Mouse (Mus musculus) neural tube, embryonic 14.5 days (tissue): ENCODE measurements at regions not wholly inside any gene's neighbourhood (a gene's known extent, or its start where the extent isn't known, plus 50 kb on each side); places are given as distances from the start of the nearest gene placed in this dataset.

ENCODE experiments used
- ATAC-seq: fragments of 200-750 bp; cut with Nextera tagmentation; 2 replicates; pipeline ENCODE4 v1.8.0; 2017; ENCODE audit warnings: low read depth, mild to moderate bottlenecking, moderate TSS enrichment, moderate library complexity
- H3K27ac ChIP-seq: fragments of 300-500 bp; sonication (generic); 2 replicates; pipeline ENCODE4 v1.5.1; 2014; ENCODE audit warnings: low read depth, mild to moderate bottlenecking, control low read depth, low read length, moderate library complexity, mixed read lengths
- H3K27me3 ChIP-seq: fragments of 300-500 bp; sonication (generic); 2 replicates; pipeline ENCODE4 v1.6.1; 2014; ENCODE audit warnings: low read length; ENCODE audit not compliant: control insufficient read depth, insufficient read depth
- H3K36me3 ChIP-seq: fragments of 300-500 bp; sonication (generic); 2 replicates; pipeline ENCODE4 v1.6.1; 2014; ENCODE audit warnings: low read length, mixed read lengths; ENCODE audit not compliant: control insufficient read depth, insufficient read depth
- H3K4me1 ChIP-seq: fragments of 300-500 bp; sonication (generic); 2 replicates; pipeline ENCODE4 v1.6.1; 2014; ENCODE audit warnings: low read length; ENCODE audit not compliant: control insufficient read depth, insufficient read depth
- H3K4me2 ChIP-seq: fragments of 300-500 bp; sonication (generic); 2 replicates; pipeline ENCODE4 v1.6.1; 2014; ENCODE audit warnings: mild to moderate bottlenecking, low read depth, low read length, control low read depth
- H3K4me3 ChIP-seq: fragments of 300-500 bp; sonication (generic); 2 replicates; pipeline ENCODE4 v1.5.1; 2014; ENCODE audit warnings: low read depth, low read length, control low read depth, mixed read lengths
- H3K9ac ChIP-seq: fragments of 300-500 bp; sonication (generic); replicated peaks from 2 replicates; pipeline ENCODE4 v1.6.1; 2014; ENCODE audit warnings: low read depth, mild to moderate bottlenecking, control low read depth, low read length, mixed read lengths
- H3K9me3 ChIP-seq: fragments of 300-500 bp; sonication (generic); 2 replicates; pipeline ENCODE4 v1.6.1; 2016; ENCODE audit warnings: low read length; ENCODE audit not compliant: control insufficient read depth
- WGBS: fragments of 180-500 bp; shearing (Covaris S2); extraction: QIAGEN DNeasy Blood & Tissue Kit; methylation state at CpG from one replicate; pipeline ENCODE4 v1.1.7; 2014; 5-methylcytosine and 5-hydroxymethylcytosine counted together

GRCm38 (mm10) chr5:114512756-114513155 lies 55.1 kb upstream of the Fam222a start:
- Histone ChIP-seq H3K36me3 (no peaks in the 10 kb centered on the region), H3K4me1 (no peaks in the 10 kb centered on the region), H3K27me3 (no peaks in the 10 kb centered on the region), H3K27ac (no peak overlapping the region), H3K9me3 (no peaks in the 10 kb centered on the region), H3K4me3 (no peak overlapping the region), H3K9ac (no peak overlapping the region), H3K4me2 (no peak overlapping the region)
- 29% methylated on average over 9 of the region's 9 CpGs for WGBS
- ATAC-seq: no peak

GRCm38 (mm10) chr5:114513911-114514457 lies 53.8 kb upstream of the Fam222a start:
- peak overlapping the region; percentile 11; the same call in 1 of the 2 replicates for H3K4me2 ChIP-seq
- H3K36me3 ChIP-seq: no peaks in the 10 kb centered on the region
- H3K4me3 ChIP-seq: no peak overlapping the region
- no peaks in the 10 kb centered on the region for H3K4me1 ChIP-seq
- ATAC-seq: no peak
- no peaks in the 10 kb centered on the region for H3K27me3 ChIP-seq
- no peak overlapping the region for H3K9ac ChIP-seq
- no peaks in the 10 kb centered on the region for H3K9me3 ChIP-seq
- WGBS: 7% methylated on average over 10 of the region's 10 CpGs
- H3K27ac ChIP-seq: no peak overlapping the region; the same call in 1 of the 2 replicates

GRCm38 (mm10) chr5:114517010-114517409 lies 50.8 kb upstream of the Fam222a start:
- no peaks in the 10 kb centered on the region for H3K36me3 ChIP-seq
- no peaks in the 10 kb centered on the region for H3K9me3 ChIP-seq
- no peak for ATAC-seq
- H3K4me2 ChIP-seq: no peak overlapping the region
- no peaks in the 10 kb centered on the region for H3K4me1 ChIP-seq
- no peak overlapping the region for H3K9ac ChIP-seq
- WGBS: 74% methylated on average over 4 of the region's 4 CpGs
- H3K27ac ChIP-seq: no peak overlapping the region
- no peaks in the 10 kb centered on the region for H3K27me3 ChIP-seq
- H3K4me3 ChIP-seq: no peak overlapping the region

- 83% methylated on average over 2 of the region's 2 CpGs for WGBS
- no peaks in the 10 kb centered on the region for H3K27me3 ChIP-seq
- ATAC-seq: no peak
Observed at GRCm38 (mm10) chr5:114518012-114518411, 49.8 kb upstream of the Fam222a start.

More at GRCm38 (mm10) chr5:114518012-114518411, 49.8 kb upstream of the Fam222a start:
- H3K4me2 ChIP-seq: no peak overlapping the region
- no peaks in the 10 kb centered on the region for H3K9me3 ChIP-seq
- no peak overlapping the region for H3K27ac ChIP-seq
- H3K4me1 ChIP-seq: no peaks in the 10 kb centered on the region
- no peaks in the 10 kb centered on the region for H3K36me3 ChIP-seq
- no peak overlapping the region for H3K4me3 ChIP-seq
- H3K9ac ChIP-seq: no peak overlapping the region
